Mouse (Mus musculus) neural tube, embryonic 14.5 days (tissue): Measurements from ENCODE around the gene Tas2r123. TPM values are rescaled to one million over a fixed set of nuclear protein-coding genes. Genes with fewer than 3 reads are reported as not detected.

Experiments
- ATAC-seq: fragments of 200-750 bp; cut with Nextera tagmentation; 2 replicates; pipeline ENCODE4 v1.8.0; 2017; ENCODE audit warnings: low read depth, mild to moderate bottlenecking, moderate TSS enrichment, moderate library complexity
- H3K27ac ChIP-seq: fragments of 300-500 bp; sonication (generic); 2 replicates; pipeline ENCODE4 v1.5.1; 2014; ENCODE audit warnings: low read depth, mild to moderate bottlenecking, control low read depth, low read length, moderate library complexity, mixed read lengths
- H3K27me3 ChIP-seq: fragments of 300-500 bp; sonication (generic); 2 replicates; pipeline ENCODE4 v1.6.1; 2014; ENCODE audit warnings: low read length; ENCODE audit not compliant: control insufficient read depth, insufficient read depth
- H3K36me3 ChIP-seq: fragments of 300-500 bp; sonication (generic); 2 replicates; pipeline ENCODE4 v1.6.1; 2014; ENCODE audit warnings: low read length, mixed read lengths; ENCODE audit not compliant: control insufficient read depth, insufficient read depth
- H3K4me1 ChIP-seq: fragments of 300-500 bp; sonication (generic); 2 replicates; pipeline ENCODE4 v1.6.1; 2014; ENCODE audit warnings: low read length; ENCODE audit not compliant: control insufficient read depth, insufficient read depth
- H3K4me2 ChIP-seq: fragments of 300-500 bp; sonication (generic); 2 replicates; pipeline ENCODE4 v1.6.1; 2014; ENCODE audit warnings: mild to moderate bottlenecking, low read depth, low read length, control low read depth
- H3K4me3 ChIP-seq: fragments of 300-500 bp; sonication (generic); 2 replicates; pipeline ENCODE4 v1.5.1; 2014; ENCODE audit warnings: low read depth, low read length, control low read depth, mixed read lengths
- H3K9ac ChIP-seq: fragments of 300-500 bp; sonication (generic); replicated peaks from 2 replicates; pipeline ENCODE4 v1.6.1; 2014; ENCODE audit warnings: low read depth, mild to moderate bottlenecking, control low read depth, low read length, mixed read lengths
- H3K9me3 ChIP-seq: fragments of 300-500 bp; sonication (generic); 2 replicates; pipeline ENCODE4 v1.6.1; 2016; ENCODE audit warnings: low read length; ENCODE audit not compliant: control insufficient read depth
- WGBS: fragments of 180-500 bp; shearing (Covaris S2); extraction: QIAGEN DNeasy Blood & Tissue Kit; methylation state at CpG from one replicate; pipeline ENCODE4 v1.1.7; 2014; 5-methylcytosine and 5-hydroxymethylcytosine counted together
- polyA plus RNA-seq: library from polyadenylated mRNA; unstranded; fragments of >200 nt; fragmentation: Nextera tagmentation; extraction: Ambion mirVana; gene quantifications from 2 replicates; pipeline ENCODE4 v1.2.1, GENCODE M21; 2014

Tas2r123 gene
- polyA plus RNA-seq = not detected in 2 replicates

DNA sequence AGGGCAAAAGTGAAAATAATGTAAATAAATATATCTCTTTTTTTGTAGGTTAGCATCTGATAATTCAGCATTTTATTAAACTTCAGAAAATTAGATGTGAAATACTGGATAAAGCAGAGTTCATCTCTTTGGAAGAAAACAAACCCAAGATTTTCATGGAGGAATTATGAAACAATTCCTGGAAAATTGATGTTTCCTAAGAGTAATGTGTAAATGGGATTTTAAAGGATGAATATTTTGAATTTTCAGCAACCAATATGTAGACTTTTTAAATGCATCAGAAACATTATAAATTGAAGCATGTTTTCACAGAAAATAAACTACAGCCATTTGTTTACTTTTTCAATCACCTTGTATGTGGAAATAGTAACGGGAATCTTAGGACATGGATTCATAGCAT, at the start of gene Tas2r123:
TSS of gene Tas2r123 (plus strand) at position 301 of the 400 bp plus-strand sequence.
- Histone ChIP-seq H3K36me3 (no peaks in the 10 kb centered on the region), H3K27me3 (no peaks in the 10 kb centered on the region), H3K4me3 (no peak within 1 kb of the TSS), H3K27ac (no peak within 1 kb of the TSS), H3K9me3 (no peaks in the 10 kb centered on the region), H3K4me1 (no peaks in the 10 kb centered on the region), H3K4me2 (no peak within 1 kb of the TSS), H3K9ac (no peak within 1 kb of the TSS)
- ATAC-seq = no peak
- 83% methylated on average over 1 of the region's 1 CpGs for WGBS

DNA sequence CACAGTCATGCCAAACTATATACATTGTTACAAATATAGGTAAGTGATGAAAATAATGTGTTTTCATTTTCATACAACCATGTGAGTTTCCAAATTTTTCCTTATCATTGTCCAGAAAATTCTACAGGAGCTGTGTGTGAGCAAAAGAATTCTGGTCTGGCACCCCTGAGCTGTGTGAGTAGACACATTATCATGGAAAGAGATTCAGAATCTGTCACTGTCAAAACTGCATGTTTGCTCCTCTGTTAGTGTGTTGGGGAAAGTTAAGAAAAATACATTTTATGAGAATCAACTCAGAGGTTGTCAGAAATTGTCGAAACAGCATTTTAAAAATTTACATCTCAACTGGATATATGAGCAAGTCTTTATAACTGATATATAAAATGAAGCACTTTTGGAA, 44.4 kb upstream of the Tas2r123 start, which contains the start of gene Tas2r117:
TSS of gene Tas2r117 (plus strand) at position 301 of the 400 bp plus-strand sequence.
- no peak for ATAC-seq
- 83% methylated on average over 1 of the region's 1 CpGs for WGBS
- no peak within 1 kb of the TSS for H3K27ac ChIP-seq

DNA sequence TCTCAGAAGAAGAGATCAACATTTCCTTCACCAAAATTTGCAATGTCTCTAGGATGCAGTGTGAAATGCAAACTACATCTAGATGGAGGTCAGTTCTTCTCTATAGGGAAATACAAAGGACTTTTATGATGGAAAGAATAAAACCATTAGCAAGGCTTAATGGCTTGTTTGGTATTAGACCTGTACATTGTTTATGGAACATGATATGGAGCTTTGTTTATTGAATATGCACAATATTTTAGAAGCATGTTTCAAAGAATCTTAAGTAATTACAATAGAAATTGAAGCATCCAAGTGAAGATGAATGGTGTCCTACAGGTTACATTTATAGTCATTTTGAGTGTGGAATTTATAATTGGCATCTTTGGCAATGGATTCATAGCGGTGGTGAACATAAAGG, 8.2 kb downstream of the Tas2r123 start, which contains the start of gene Tas2r116:
TSS of gene Tas2r116 (plus strand) at position 301 of the 400 bp plus-strand sequence.
- no peak for ATAC-seq
- no peak within 1 kb of the TSS for H3K4me2 ChIP-seq
- H3K9ac ChIP-seq = no peak within 1 kb of the TSS
- H3K36me3 ChIP-seq = no peaks in the 10 kb centered on the region
- H3K27me3 ChIP-seq = no peaks in the 10 kb centered on the region
- 83% methylated on average over 1 of the region's 1 CpGs for WGBS
- no peak within 1 kb of the TSS for H3K4me3 ChIP-seq
- H3K4me1 ChIP-seq = no peaks in the 10 kb centered on the region
- no peaks in the 10 kb centered on the region for H3K9me3 ChIP-seq
- no peak within 1 kb of the TSS for H3K27ac ChIP-seq

More for the DNA sequence above, 44.4 kb upstream of the Tas2r123 start, which contains the start of gene Tas2r117:
- Histone ChIP-seq H3K4me2 (no peak within 1 kb of the TSS), H3K36me3 (no peaks in the 10 kb centered on the region), H3K9me3 (no peaks in the 10 kb centered on the region), H3K4me1 (no peaks in the 10 kb centered on the region), H3K27me3 (no peaks in the 10 kb centered on the region), H3K4me3 (no peak within 1 kb of the TSS), H3K9ac (no peak within 1 kb of the TSS)

DNA sequence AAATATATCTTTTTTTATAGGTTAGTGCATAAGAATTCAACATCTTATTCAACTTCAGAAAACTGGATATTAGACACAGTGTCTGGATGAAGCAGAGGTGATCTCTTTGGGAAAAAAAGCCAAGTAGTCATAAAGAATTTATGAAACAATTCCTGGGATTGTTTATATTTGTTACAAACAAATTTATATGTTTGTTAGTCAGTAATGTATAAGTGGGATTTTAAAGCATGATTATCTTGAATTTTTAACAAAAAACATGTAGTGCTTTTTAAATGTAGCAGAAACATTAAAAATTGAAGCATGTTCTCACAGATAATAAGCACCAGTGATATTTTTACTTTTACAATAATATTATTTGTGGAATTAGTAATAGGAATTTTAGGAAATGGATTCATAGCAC, 20.8 kb downstream of the Tas2r123 start, which contains the start of gene Tas2r110:
TSS of gene Tas2r110 (plus strand) at position 301 of the 400 bp plus-strand sequence.
- Histone ChIP-seq H3K36me3 (no peaks in the 10 kb centered on the region), H3K27ac (no peak within 1 kb of the TSS), H3K9me3 (no peaks in the 10 kb centered on the region), H3K27me3 (no peaks in the 10 kb centered on the region), H3K4me2 (no peak within 1 kb of the TSS), H3K9ac (no peak within 1 kb of the TSS), H3K4me3 (no peak within 1 kb of the TSS), H3K4me1 (no peaks in the 10 kb centered on the region)
- ATAC-seq = no peak

DNA sequence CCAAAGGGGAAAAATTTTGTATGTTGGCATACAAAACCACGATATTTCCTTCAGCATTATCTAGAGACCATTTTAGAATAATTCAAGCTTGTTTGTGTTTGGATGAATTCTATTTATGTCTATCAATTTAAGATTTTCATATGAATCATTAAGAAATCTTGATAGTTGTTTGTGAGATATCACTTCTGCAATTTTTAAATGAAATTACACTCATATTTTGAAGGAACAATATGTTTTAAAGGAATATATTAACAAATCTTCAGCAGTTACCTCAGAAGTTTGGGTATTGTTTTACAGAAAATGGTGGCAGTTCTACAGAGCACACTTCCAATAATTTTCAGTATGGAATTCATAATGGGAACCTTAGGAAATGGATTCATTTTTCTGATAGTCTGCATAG, 45.8 kb downstream of the Tas2r123 start, which contains the start of gene Tas2r113:
TSS of gene Tas2r113 (plus strand) at position 301 of the 400 bp plus-strand sequence.
- no peak within 1 kb of the TSS for H3K27ac ChIP-seq
- 72% methylated on average over 1 of the region's 1 CpGs for WGBS
- H3K9me3 ChIP-seq = no peaks in the 10 kb centered on the region
- ATAC-seq = no peak
- no peak within 1 kb of the TSS for H3K4me2 ChIP-seq
- H3K27me3 ChIP-seq = no peaks in the 10 kb centered on the region
- H3K4me1 ChIP-seq = no peaks in the 10 kb centered on the region
- no peaks in the 10 kb centered on the region for H3K36me3 ChIP-seq
- no peak within 1 kb of the TSS for H3K4me3 ChIP-seq
- H3K9ac ChIP-seq = no peak within 1 kb of the TSS

Other genes starting within 250 kb of the Tas2r123 start
- gene A630073D07Rik, start 195.6 kb upstream of the Tas2r123 start, polyA plus RNA-seq = not detected in 2 replicates
- gene Tas2r120, start 190.2 kb upstream of the Tas2r123 start, polyA plus RNA-seq = not detected in 2 replicates
- not detected in 2 replicates for gene Tas2r121, start 146.1 kb upstream of the Tas2r123 start, polyA plus RNA-seq
- not detected in 2 replicates for gene Tas2r122, start 135.2 kb upstream of the Tas2r123 start, polyA plus RNA-seq
- not detected in 2 replicates for gene Tas2r115, start 109.1 kb upstream of the Tas2r123 start, polyA plus RNA-seq
- gene Tas2r124, start 92.4 kb upstream of the Tas2r123 start, polyA plus RNA-seq = not detected in 2 replicates
- gene Tas2r102, start 85.0 kb upstream of the Tas2r123 start, polyA plus RNA-seq = not detected in 2 replicates
- not detected in 2 replicates for gene Tas2r136, start 69.0 kb upstream of the Tas2r123 start, polyA plus RNA-seq
- not detected in 2 replicates for gene Tas2r117, start 44.3 kb upstream of the Tas2r123 start, polyA plus RNA-seq
- not detected in 2 replicates for gene Tas2r116, start 8.3 kb downstream of the Tas2r123 start, polyA plus RNA-seq
- not detected in 2 replicates for gene Tas2r110, start 20.9 kb downstream of the Tas2r123 start, polyA plus RNA-seq
- gene Tas2r113, start 45.9 kb downstream of the Tas2r123 start, polyA plus RNA-seq = not detected in 2 replicates
- gene Tas2r125, start 62.5 kb downstream of the Tas2r123 start, polyA plus RNA-seq = 0.29 and 0.30 TPM in 2 replicates
- gene Tas2r129, start 104.0 kb downstream of the Tas2r123 start, polyA plus RNA-seq = not detected in 2 replicates
- gene Tas2r131, start 110.8 kb downstream of the Tas2r123 start, polyA plus RNA-seq = not detected in 2 replicates
- not detected in 2 replicates for gene Tas2r109, start 133.8 kb downstream of the Tas2r123 start, polyA plus RNA-seq
- gene Tas2r103, start 190.0 kb downstream of the Tas2r123 start, polyA plus RNA-seq = not detected in 2 replicates
- not detected in 2 replicates for gene Tas2r140, start 208.7 kb downstream of the Tas2r123 start, polyA plus RNA-seq